Mouse (Mus musculus) yolk sac, embryonic 10.5 days (tissue): ENCODE measurements around the gene 1700057G04Rik.
A peak's percentile ranks its signal among the peaks of the same experiment; 100 is the strongest.

ENCODE experiments used
- DNase-seq: peaks from one replicate; pipeline ENCODE4 v3.0.0-alpha.2; 2017; ENCODE audit warnings: low spot score

The 1700057G04Rik gene

DNA sequence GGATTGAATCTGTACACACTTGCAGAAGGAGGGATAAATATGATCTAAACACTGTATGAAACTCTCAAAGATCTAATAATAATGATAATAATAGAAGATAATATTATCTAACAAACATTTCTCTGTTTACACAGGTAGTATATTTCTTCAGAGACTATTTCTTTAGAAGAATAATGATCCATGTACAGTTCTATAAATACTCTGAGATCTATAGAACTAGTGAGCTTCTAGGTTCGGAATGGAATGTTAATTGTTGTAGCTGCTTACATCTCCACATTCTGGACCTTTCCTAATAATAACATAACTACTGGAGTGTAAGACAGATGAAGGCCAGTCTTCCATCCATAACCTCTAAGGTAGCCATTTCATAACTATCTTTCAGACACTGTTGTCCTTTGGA is at the start of gene 1700057G04Rik:
Gene 1700057G04Rik (plus strand): TSS at position 301 of the 400 bp plus-strand sequence.
- no peak for DNase-seq

DNA sequence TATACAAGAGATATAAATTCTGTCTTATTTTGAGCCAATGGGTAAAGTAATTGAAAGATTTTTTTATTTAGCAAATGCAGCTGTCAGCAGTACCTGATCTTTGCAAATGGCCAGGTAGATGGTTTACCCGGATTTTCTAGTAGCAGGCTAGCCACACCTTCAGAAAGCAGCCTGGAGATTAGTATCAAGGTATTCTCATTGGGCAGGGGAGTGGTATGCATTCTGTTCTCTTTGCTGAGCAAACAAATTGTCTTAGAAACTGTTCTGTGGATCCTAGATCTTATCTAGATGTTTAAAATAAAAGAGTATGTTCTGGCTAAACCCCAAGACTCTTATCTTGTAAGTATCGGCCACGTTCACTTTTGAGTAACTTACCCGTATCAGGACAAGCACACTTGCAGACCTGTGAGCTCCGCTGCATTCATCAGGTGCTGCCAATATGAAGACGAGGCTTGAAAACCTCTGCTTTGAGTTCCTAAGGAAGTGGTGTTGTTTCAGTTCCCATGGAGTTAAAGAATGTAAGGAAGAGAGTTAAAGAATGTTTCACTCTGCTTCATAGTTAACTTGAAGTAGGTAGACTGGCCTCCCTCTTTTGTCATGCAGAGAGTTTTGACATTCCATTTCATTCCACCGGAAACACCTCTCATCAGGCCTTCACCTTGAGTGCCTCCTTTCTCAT is 48.6 kb upstream of the 1700057G04Rik start:
- DNase-seq = peak; percentile 58

DNA sequence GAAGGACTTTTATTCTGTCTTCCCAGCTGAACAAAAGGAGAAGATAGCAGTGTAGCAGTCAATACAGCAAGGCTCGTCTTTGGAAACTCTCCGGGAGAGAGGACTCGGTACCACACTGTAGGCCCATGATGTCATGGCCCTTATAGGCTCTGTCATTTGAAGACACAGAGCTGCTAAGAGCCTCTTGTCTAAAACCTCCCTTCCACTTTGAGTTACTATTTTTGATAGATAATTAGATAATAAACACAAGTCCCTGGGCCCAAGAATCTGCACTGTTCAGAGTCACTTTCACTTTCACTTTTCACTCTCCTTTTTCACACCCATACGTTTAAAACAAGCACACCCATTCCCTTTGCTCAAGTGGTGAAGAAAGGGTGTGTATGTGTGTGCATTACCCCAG is 43.5 kb upstream of the 1700057G04Rik start:
- DNase-seq = no peak

DNA sequence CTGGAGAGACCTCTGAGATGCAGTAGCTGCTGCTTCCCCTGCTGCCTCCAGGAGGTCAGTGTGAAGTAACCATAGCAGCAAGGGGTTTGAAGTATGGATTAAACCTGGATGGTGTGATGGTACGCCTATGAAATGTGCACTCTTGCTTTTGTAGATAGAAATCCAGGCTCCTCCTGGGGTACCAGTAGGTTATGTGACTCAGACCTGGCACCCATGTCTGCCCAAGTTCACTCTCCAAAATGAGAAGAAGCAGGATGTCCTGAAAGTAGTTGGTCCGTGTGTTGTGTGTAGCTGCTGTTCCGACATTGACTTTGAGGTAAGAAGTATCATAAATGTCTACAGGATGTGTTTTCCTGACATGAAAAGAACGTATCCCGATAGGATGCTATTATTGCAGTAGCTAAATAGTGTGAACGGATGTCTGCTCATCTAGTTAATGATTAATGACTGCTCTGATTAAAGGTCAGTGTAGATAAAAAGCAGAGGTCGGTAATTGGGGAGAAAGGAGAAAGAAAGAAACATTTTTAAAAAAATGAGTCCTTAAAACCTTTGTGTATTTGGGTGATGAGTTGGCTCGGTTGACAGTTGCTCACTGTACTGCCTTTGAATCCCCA is 42.5 kb upstream of the 1700057G04Rik start:
- peak; percentile 33 for DNase-seq

DNA sequence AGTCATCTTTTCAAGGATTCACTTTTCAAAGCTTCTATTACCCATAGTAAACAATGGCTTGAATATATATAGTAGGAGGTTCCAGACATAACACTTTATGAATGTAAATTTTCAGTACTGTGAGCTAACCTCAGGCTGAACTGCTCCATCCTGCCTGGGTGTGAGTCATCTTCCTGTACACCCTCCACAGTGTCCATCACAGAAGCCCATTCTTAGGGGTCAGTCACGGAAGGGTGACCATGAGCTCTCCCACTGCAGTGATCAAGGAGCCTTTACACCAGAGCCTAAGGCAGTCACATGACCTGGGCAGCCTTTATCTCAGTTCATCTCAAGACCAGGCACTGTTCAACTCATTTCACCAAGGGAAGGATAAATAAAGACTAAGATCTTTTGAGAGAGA is 41.4 kb upstream of the 1700057G04Rik start:
- DNase-seq = no peak

DNA sequence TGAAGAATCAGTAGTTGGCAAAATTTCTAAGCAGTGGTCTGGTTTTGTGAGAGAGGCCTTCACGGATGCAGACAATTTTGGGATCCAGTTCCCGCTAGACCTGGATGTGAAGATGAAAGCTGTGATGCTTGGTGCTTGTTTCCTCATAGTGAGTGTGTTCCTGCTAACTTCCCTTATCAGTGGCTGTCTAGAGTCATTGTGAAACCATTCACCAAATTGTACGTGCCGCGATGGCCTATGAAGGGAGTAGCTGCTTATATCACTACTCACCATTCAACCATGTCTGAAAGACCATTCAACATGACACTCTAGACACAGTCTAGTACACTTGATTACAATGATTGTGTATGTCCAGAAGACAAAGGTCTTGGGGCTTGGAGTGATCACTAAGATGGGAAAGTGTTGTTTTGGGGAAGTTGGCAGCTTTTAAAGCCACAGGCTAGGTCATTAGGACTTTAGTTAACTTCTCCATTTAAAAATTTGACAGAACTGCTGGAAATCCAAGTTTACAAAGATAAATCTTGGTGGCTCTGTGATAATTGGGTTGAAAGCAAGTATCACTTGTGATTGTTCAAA is 39.3 kb upstream of the 1700057G04Rik start:
- DNase-seq = no peak

DNA sequence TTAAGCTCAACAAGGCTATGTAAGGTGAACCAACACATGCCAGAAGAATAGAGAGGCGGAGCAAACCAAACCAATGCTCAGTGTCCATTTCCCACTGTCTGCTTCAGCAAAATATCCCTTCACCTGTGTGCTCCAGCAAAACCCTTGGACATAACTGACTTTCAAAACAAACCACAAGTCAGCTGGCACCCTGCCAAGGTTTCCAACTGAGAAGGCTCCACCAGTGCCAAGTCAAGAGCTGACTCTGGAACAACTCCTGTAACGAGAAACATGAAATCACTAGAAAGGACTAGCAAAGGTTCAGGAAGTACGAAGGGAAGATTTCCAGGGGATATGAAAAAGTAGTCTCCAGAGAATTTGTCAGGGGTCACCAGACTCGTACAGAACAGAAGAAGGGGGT is 38.2 kb upstream of the 1700057G04Rik start:
- no peak for DNase-seq

DNA sequence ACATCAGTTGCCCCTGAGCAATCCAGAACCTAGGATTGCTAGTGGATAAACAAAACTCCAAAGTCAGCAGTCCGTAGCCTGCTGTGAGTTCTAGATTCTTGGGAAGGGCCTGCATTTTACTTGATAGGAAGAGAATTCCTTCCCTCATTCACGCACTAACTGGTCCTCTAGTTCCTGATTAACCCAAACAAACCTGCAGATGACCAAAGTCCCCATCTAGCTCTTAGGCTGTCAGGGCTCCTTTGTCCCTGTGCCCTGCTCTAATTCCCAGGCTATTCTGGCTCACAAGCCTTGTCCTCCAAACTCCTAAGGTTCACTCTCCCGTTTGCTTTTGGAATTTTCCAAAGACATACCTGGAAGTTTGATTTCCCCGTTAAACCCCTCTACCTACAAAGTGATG is 36.5 kb upstream of the 1700057G04Rik start:
- peak; percentile 64 for DNase-seq

DNA sequence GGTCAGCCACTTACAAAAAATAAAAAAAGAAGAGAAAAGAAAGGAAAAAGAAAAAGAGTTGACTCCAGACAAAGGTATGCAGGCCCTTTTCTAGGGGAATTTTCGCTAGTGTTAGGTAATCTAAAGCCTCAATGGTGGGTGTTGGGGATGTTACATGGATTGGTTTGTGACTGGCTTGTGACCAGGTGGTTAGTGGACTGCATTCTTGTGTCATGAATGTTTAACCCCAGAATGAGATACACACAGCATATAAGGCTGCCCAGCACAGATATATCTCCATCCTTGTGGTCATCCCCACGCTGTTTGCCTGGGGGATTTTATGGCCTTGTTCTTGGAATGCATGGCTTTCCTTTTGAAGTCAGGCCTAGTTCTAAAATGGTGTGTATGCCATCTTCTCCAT is 35.9 kb upstream of the 1700057G04Rik start:
- peak; percentile 59 for DNase-seq

DNA sequence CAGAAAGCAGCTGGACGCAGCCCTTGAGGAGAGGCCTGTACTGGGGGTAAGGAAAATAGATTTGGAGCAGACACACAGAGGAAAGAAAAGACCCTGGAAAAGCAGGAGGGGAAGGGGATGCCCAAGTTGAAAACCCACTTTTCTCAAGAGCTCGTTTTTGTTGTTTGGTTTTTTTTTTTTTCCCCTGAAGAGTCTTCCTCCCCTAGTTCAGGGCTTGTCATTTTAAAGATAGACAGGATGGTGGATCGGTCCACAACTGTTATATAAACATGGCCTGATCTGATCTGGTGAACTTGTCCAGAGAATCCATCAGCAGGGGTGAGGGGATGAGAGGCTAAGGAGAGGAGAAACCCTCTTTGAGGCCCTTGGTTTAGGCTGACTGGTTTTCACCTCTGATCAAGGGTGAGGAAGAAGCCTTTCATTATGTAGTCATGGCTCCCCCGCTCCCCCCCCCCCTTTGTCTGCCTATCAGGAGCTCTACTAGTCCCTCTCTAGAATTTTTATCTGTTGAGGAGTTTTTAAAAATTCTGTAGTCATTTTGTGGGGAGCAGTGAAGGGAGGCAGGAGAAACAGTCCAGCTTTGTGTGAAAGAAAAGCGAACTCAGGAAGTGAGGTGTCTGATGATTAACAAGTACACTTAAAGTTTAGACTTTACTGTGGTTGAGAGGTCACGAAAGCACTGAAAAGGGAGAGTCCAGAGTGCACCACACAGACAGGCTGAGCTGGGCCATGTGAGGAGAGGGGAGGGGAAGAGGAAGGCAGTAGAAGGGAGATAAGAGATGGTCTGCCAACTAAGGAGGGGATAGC is 35.0 kb upstream of the 1700057G04Rik start:
- DNase-seq = peak; percentile 80

DNA sequence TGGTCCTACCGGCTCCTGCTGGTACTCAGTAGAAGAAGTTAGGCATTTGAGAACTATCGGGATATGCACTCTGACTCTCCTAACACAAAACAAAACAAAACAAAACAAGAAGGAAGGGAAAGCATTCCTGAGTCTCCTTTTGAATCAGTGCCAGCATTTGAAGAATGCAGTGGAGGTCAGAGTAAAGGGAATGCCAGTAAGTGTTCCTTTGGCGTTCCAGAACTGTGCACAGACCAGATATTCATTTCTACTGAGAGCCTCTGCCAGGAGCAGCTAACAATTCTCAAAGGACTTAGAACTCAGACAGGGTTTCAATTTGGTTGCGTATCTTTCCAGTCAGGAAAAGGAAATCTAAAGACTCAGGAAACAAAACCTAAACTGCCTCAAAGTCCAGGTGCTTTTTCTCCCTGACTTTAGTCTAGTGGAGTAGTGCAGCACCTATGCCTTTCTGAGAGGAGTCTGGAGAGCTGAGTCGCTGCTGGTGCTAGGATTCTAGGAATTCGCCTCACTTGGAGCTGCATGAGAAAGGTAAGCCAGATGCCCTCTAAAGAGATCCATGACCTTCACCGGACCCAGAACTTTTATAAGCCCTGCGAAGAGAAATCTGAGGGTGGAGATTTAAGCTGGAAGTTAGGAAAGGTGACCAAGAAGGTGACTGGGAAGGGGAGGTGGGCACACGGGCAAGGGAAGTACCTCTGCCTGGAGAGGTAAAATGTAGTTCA is 33.5 kb upstream of the 1700057G04Rik start, which contains the start of gene Plscr2:
Gene Plscr2 (plus strand): TSS at position 117 of the 722 bp plus-strand sequence.
- DNase-seq = peak; percentile 43

DNA sequence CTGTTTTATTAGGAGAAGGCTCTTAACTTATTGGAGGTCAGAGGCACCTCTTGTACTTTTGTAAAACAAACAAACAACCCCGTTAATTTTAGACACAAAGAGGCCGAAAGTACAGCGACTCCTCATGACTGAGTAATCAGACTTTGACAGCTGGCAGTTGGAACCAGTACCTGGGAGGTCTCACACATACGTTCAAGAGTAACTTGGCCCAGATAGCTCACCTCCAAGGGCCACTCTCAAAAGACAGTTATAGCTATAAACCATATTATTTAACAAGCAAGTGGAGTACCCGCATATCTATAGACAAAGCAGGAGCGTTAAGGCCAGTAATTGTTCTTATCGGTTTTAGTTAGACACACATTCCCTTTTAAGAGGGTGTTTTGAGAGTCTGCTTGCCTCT is 32.8 kb upstream of the 1700057G04Rik start:
- peak; percentile 41 for DNase-seq

DNA sequence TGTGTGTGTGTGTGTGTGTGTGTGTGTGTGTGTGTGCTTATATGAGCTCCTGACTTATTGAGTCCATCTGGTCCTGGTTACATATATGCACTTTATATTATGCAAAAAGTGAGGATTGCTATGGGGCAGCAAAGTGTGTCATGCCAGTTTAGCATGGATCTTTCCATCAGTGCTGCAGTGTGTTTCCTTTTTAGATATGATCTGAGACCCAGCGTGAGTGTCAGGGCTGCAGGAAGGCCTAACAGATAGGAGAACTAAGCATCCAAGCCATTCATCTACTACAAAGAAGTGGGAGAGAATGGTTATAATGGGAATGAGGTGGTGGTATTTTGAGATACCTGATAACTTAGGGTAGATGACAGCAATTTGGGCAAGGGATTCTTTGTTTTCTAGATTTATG is 29.1 kb upstream of the 1700057G04Rik start:
- no peak for DNase-seq

DNA sequence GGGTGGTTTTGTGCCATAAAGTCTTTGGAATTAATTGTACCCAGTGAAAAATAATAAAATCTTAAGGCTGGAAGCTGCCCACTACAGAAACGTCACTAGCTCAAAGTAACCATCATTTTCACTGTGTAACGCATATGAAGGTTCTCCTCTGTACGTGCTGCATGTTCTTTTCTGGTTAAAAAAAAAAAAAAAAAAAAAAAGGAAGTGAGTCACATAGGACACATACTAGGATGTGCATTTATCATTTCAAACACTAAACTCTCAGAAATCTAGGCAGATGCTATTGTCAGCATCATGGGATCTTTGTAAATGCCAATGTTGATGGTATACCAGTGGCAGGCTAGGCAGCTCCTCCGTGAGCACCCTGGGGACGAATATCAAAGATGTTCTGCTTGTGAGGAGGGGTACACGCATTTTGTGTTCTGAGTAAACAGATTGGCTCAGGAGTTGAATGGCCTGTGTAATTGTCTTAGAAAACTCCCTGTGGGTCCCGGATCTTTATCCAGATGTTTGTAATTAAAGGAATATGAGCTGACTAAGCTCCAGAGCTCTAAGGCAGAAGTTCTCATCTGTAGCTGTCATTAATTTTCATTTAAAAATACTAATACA is 26.5 kb upstream of the 1700057G04Rik start:
- no peak for DNase-seq

DNA sequence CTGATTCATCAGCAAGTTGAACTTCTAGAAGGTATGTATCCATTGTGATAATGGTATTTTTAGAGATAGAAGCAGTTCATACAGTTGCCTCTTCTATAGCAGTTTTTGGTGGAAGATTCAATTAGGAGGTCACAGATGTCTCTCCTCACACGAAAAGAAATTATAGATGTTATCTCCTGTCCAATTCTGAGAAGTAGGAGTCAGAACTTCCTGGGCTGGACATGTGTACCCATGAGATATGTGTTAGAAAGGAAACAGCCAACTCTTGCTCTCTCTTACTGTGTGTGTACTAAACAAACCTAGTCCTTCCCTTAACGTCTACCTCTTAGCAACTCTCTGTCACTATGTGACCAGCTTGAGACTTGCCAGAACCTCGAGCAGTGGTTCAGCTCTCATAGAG is 19.5 kb upstream of the 1700057G04Rik start:
- DNase-seq = no peak

DNA sequence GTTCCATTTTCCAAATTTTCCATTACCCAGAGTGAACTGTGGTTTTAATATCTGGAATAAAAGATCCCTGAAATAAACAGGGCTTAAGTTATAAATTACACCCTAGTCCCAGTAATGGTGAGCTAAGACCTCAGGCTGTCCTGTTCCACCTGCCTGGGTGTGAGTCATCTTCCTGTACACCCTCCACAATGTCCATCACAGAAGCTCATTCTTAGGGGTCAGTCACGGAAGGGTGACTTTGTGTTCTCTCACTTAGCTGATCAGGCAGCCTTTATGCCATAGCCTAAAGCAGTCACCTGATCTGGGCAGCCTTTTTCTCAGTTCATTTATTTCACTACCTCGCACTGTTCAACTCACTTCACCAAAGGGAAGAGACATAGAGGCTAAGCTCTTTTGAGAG is 17.0 kb upstream of the 1700057G04Rik start:
- no peak for DNase-seq

DNA sequence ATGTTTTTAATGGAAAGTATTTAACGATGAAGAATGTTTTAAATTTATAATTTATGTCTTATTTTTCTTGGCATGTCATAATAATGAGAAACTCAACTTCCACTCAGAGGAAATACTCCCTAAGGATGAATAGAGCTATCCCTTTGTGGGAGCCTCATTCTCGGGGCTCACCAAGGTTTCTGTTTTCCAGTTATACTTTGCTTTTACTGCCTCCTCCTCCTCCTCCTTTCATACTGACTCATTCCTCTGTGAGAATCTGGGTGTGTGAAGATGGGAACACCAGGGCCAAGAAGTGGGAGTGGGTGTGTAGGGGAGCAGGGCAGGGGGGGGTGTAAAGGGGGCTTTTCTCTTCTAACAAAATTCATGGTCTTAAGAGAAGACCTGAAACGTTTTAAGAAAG is 16.3 kb upstream of the 1700057G04Rik start:
- no peak for DNase-seq

DNA sequence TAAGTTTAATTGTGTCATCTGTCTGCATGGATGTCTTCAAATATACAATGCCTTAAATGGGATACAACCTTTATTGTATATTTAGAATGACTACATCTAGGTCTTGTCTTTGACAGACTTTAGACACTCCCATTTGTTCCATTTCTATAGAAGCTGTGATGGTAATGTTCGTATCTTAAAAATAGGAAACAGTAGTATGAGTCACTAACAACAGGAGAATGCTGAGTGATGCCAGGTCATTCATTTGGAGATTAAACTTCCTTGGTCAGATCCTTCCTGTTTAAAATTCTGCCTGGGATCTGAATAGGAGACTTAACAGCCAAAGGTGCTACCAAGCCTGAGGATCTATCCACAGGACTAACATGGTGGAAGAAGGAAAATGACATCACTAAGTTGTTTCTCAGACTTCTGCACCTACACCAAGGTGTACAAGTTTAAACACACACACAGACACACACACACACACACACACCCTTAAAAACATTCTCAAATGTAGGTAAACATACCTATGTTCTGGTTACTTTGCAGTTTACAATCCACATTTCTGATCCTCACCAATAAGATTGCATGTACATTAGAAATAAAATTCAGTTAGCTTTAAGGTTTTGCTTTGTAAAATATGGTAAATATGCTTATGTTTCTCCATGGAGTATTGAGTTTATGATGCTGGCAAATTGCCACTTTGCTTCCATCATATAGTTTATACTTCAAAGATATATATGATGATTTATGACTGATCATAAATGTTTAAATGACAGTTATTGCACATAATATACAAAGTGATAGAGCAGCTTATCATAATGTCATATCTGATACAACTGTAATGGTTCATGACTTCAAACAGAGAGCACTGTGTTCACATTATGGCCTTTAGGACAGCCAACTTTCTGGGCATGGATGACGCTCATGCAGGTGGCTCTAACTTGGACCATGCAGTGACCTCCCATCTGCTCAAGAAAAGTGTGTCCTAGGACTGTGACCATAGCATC is 15.3 kb upstream of the 1700057G04Rik start:
- DNase-seq = no peak

DNA sequence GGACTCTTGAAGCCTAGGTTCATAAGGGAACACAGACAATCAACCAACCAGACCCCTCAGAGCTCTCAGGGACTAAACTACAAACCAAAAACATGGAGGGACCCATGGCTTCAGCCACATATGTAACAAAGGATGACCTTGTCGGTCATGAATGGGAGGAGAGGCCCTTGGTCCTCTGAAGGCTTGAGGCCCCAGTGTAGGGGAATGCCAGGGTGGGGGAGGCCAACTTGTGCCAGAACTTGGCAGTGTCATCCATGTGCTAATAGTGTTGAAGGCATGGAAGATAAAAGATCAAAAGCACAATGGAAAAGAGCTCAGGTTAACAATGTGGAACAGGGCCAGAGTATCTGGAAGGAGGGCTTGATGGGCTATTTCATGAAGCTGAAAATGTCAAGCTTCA is 10.9 kb upstream of the 1700057G04Rik start:
- no peak for DNase-seq

DNA sequence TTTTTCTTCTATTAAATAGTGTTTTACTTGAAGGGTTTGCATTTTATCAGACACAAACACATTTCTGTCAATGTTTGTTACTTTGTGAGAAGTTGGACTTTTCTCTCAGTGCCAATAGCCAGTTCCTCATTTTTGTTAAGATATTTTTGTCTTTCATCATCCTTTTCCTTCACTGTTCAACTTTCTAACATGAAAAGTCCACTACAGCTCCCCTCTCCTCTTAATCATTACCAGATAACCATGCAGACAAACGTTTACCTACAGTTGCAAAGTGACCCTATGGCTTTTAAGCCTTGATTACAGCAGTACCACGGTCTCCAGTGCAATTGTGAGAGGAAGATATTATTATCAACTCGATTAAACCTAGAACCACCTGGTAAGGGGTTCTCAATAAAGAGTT is 8.0 kb upstream of the 1700057G04Rik start:
- DNase-seq = no peak
